Mouse (Mus musculus) heart, embryonic 11.5 days (tissue): ENCODE results near the gene Ttc28. TPM values are rescaled to one million over a fixed set of nuclear protein-coding genes. Genes with fewer than 3 reads are reported as not detected.

Source experiments
- ATAC-seq: fragments of 200-750 bp; cut with Nextera tagmentation; replicated peaks from 2 replicates; pipeline ENCODE4 v1.8.0; 2017; ENCODE audit warnings: moderate library complexity; ENCODE audit not compliant: insufficient number of reproducible peaks, low FRiP score, low TSS enrichment
- H3K27ac ChIP-seq: fragments of 300-500 bp; sonication (generic); 2 replicates; pipeline ENCODE4 v1.5.1; 2014; ENCODE audit warnings: mild to moderate bottlenecking, low read depth, low read length
- H3K27me3 ChIP-seq: fragments of 300-500 bp; sonication (generic); 2 replicates; pipeline ENCODE4 v1.6.1; 2014; ENCODE audit warnings: mild to moderate bottlenecking, low read length, mixed read lengths; ENCODE audit not compliant: control insufficient read depth, insufficient read depth
- H3K36me3 ChIP-seq: fragments of 300-500 bp; sonication (generic); 2 replicates; pipeline ENCODE4 v1.6.1; 2014; ENCODE audit warnings: mild to moderate bottlenecking, low read length, moderate library complexity, mixed read lengths; ENCODE audit not compliant: control insufficient read depth, insufficient read depth
- H3K4me1 ChIP-seq: fragments of 300-500 bp; sonication (generic); 2 replicates; pipeline ENCODE4 v1.6.1; 2014; ENCODE audit warnings: low read length; ENCODE audit not compliant: control insufficient read depth, insufficient read depth
- H3K4me2 ChIP-seq: fragments of 300-500 bp; sonication (generic); 2 replicates; pipeline ENCODE4 v1.6.1; 2014; ENCODE audit warnings: mild to moderate bottlenecking, moderate library complexity
- H3K4me3 ChIP-seq: fragments of 300-500 bp; sonication (generic); 2 replicates; pipeline ENCODE4 v1.5.1; 2014; ENCODE audit warnings: low read depth, low read length
- H3K9ac ChIP-seq: fragments of 300-500 bp; sonication (generic); 2 replicates; pipeline ENCODE4 v1.6.1; 2014; ENCODE audit warnings: mild to moderate bottlenecking, low read depth, low read length, moderate library complexity
- H3K9me3 ChIP-seq: fragments of 300-500 bp; sonication (generic); replicated peaks from 2 replicates; pipeline ENCODE4 v1.6.1; 2016; ENCODE audit warnings: low read length; ENCODE audit not compliant: control insufficient read depth
- WGBS: fragments of 180-500 bp; shearing (Covaris S2); extraction: QIAGEN DNeasy Blood & Tissue Kit; methylation state at CpG from one replicate; pipeline ENCODE4 v1.1.7; 2014; ENCODE audit not compliant: insufficient replicate concordance; 5-methylcytosine and 5-hydroxymethylcytosine counted together
- polyA plus RNA-seq: library from polyadenylated mRNA; unstranded; fragments of >200 nt; fragmentation: Nextera tagmentation; extraction: Ambion mirVana; gene quantifications from 2 replicates; pipeline ENCODE4 v1.2.1, GENCODE M21; 2014

The Ttc28 gene
- polyA plus RNA-seq, 1 experiment from 2014 or later = 8.1 TPM

DNA sequence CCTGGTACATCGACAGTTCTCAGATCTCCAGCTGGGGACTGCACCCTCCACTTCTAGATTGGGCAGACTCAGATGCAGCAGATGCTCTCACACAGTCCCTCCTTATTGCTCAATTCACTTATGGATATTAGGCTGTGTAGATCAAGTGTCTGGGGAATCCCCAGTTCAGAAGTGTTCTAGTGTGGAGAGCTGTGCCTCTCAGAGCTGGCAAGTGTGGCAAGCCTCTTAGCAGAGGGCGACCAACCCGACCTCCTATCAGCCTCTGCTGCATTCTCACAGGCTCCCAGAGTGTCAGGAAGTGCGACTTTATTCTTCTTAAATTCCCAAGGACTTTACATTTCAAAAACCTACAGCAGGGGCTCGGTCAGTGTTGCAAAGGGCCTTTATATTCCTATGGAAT is 217.1 kb downstream of the Ttc28 start:
- 46% methylated on average over 5 of the region's 5 CpGs for WGBS
- Histone ChIP-seq H3K4me2 (no peak overlapping the region), H3K9me3 (no peaks in the 10 kb centered on the region), H3K27me3 (no peaks in the 10 kb centered on the region), H3K27ac (no peak overlapping the region), H3K36me3 (0 out of 2 replicates have a peak, but pooled peaks cover 3% of the 10 kb centered on the region), H3K4me1 (peaks cover 22% of the 10 kb centered on the region), H3K4me3 (no peak overlapping the region), H3K9ac (no peak overlapping the region)
- no peak for ATAC-seq

DNA sequence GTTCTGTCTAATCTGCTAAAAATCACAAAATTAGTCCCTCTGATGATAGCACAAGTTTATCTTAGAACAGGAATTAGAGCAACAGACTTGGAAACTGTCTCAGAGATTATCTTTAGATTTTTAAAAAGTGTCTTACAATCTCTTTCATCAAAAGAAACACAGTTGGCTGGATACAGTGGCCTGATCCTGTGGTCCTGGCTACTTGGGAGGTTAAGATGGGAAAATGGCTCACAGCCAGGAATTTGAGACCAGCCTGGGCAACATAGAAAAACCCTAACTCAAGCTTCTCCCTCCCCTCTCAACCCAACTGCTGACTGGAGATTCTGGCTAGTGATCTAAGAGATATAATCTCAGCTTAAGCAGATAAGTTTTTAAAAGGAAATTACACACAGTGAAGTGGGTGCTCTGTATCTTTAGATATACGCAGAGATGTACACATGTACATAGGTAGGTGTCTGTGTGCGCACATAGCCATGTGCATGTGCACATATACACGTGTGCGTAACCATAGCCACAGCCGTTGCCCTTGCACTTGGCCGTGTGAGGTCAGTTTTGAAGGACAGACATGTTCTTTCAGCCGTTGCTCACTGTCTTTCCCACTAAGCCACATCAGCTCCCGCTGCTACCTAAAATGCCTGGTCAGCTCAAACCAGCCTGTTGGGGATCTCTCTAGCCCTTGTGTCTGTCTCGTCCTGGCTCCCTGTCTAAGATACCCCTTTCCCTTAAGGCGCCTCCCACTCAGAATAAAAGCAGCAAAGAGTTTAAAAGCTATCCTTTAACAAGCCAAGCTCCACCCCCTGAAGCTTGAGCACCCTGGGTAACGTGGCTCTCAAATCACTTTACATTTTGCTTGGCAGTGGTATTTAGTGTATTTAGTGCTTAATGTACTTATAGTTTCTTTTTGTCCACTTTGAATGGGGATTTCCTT is 217.9 kb downstream of the Ttc28 start:
- ATAC-seq = no peak
- Histone ChIP-seq H3K9ac (no peak overlapping the region), H3K27me3 (no peaks in the 10 kb centered on the region), H3K27ac (no peak overlapping the region), H3K4me3 (no peak overlapping the region), H3K4me2 (no peak overlapping the region), H3K4me1 (peaks cover 22% of the 10 kb centered on the region), H3K36me3 (0 out of 2 replicates have a peak, but pooled peaks cover 3% of the 10 kb centered on the region), H3K9me3 (no peaks in the 10 kb centered on the region)
- WGBS = 59% methylated on average over 11 of the region's 11 CpGs

DNA sequence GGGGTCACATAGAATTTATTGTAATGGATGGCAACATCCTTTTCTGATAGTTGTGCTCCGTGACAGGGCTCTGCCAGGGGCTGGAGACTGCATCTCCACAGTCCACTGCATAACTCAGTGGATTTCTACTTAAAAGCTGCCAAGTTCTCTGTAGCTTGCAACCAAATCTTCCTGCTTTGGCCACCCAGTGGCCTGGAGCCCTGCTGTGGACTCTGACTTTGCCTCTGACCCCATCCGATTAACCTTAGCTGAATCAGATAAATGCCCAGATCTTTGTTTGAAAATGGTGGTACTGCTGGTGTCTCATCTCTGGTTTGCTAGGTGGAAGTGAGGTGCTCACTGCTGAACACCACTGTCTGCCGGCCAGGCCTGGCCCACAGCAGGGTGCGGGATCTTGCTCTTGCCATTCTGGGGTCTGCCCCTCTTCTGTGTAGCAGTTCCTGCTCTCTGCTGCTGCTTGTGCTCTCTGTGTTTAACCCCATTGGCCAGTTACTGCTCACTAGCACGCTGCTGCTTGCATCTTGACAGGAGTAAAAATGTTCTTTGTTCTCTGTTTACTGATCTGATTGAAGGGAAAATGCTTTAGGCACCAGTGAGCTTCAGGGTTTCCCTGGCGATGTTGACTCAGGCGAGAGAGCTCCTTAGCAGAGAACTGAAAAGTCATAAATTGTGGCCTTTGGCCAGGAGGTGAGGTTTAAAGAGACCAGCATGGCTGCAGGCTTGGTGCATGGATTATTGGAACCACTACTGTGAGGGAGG is 219.1 kb downstream of the Ttc28 start:
- no peak overlapping the region for H3K27ac ChIP-seq
- no peak for ATAC-seq

DNA sequence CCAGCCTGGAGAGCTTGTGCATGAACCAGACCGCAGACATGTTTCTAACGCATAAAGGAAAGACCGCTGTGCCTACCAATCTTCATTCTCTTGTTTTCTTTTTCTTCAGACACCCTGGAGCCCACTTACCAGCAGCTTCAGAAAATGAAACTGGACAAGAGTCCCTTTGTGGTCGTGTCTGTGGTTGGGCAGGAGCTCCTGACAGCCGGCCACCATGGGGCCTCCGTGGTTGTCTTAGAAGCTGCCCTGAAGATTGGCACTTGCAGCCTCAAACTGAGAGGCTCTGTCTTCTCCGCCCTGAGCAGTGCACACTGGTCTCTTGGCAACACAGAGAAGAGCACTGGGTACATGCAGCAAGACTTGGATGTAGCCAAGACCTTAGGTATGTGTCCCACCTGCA is 221.0 kb downstream of the Ttc28 start:
- H3K27ac ChIP-seq = no peak overlapping the region
- WGBS = 79% methylated on average over 7 of the region's 7 CpGs
- H3K9me3 ChIP-seq = no peaks in the 10 kb centered on the region
- no peak overlapping the region for H3K4me3 ChIP-seq
- no peak overlapping the region for H3K9ac ChIP-seq
- no peaks in the 10 kb centered on the region for H3K36me3 ChIP-seq
- no peak overlapping the region for H3K4me2 ChIP-seq
- H3K4me1 ChIP-seq = peaks cover 22% of the 10 kb centered on the region
- H3K27me3 ChIP-seq = peaks cover 2% of the 10 kb centered on the region; the same call in 1 of the 2 replicates
- no peak for ATAC-seq

More for the DNA sequence above, 219.1 kb downstream of the Ttc28 start:
- 51% methylated on average over 7 of the region's 7 CpGs for WGBS
- 0 out of 2 replicates have a peak, but pooled peaks cover 3% of the 10 kb centered on the region for H3K36me3 ChIP-seq
- H3K9me3 ChIP-seq = no peaks in the 10 kb centered on the region
- H3K4me3 ChIP-seq = no peak overlapping the region
- no peak overlapping the region for H3K9ac ChIP-seq
- H3K27me3 ChIP-seq = no peaks in the 10 kb centered on the region
- peaks cover 22% of the 10 kb centered on the region for H3K4me1 ChIP-seq
- H3K4me2 ChIP-seq = no peak overlapping the region

DNA sequence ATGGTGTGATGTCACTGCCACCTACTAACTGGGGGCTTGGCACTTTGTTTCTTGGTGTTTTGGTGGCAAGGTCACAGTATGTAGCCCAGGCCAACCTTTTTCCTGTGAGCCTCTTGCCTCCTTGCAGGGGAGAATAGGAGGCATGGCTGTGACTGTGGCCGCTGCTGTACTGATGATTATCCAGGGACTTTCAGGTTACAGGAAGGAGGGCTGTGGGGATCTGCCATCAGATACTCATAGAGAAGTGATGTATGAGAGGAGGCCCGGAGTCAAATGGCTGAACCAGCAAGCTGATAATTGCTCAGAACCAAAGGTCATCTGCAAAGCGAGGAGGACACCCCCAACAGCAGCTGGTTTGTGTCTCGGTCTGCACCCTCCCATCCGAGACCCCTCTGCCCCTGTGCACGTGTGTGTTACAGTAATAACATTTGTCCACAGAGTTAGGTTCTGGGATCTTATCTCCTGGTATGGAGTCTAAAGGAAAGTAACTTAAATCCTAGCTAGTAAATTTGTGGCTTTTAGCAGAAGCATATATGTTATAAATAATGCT is 221.9 kb downstream of the Ttc28 start:
- no peak for ATAC-seq
- Histone ChIP-seq H3K36me3 (no peaks in the 10 kb centered on the region), H3K4me1 (peaks cover 22% of the 10 kb centered on the region), H3K9ac (no peak overlapping the region), H3K9me3 (no peaks in the 10 kb centered on the region), H3K4me3 (no peak overlapping the region), H3K4me2 (no peak overlapping the region), H3K27me3 (peaks cover 2% of the 10 kb centered on the region; the same call in 1 of the 2 replicates), H3K27ac (no peak overlapping the region)
- 52% methylated on average over 6 of the region's 6 CpGs for WGBS

DNA sequence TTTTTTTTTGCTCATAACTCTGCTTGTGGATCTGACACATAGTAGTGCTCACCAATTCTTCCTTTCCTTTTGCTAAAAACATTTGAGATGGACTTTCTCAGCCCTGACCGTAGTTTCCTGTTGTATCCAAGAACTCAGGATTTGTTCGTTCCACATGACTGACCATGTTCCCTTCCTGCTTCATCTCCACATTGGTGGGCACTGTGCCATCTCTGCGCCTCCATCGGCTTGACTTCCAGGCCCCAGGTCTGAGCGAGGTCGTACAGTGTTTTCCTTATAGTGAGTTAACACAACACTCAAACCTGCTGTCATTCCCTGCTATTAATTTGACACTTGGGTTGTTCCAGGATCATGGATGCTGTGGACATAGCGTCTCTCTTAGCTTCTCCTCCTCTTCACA is 225.2 kb downstream of the Ttc28 start:
- no peak overlapping the region for H3K27ac ChIP-seq
- no peak overlapping the region for H3K4me3 ChIP-seq
- 80% methylated on average over 7 of the region's 7 CpGs for WGBS
- H3K4me1 ChIP-seq = 0 out of 2 replicates have a peak, but pooled peaks cover 2% of the 10 kb centered on the region
- H3K4me2 ChIP-seq = no peak overlapping the region
- peaks cover 4% of the 10 kb centered on the region; the same call in 1 of the 2 replicates for H3K27me3 ChIP-seq
- H3K9ac ChIP-seq = no peak overlapping the region
- H3K9me3 ChIP-seq = no peaks in the 10 kb centered on the region
- no peak for ATAC-seq
- H3K36me3 ChIP-seq = no peaks in the 10 kb centered on the region

DNA sequence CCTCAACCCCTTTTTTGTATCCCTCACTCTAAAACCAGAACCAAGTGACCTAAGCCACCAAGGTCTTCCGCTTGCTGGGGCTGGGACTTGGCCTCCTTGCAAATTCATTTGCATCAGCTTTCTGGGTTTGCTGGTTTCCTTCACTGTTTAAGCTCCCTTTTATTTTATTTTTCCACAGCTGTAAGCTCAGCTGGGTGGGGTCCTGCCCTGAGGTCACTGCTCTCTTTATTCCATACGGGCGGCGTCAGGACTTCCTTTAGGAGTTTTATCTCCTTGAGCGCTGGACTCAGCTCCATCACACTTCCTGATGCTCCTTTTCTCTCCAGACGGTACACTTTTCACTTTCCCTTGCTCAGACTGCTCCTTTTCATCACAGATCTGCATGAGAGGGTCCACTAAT is 231.8 kb downstream of the Ttc28 start:
- Histone ChIP-seq H3K9me3 (no peaks in the 10 kb centered on the region), H3K27ac (no peak overlapping the region), H3K4me3 (no peak overlapping the region), H3K4me2 (no peak overlapping the region), H3K27me3 (peaks cover 8% of the 10 kb centered on the region; the same call in 1 of the 2 replicates), H3K9ac (no peak overlapping the region), H3K4me1 (peaks cover 17% of the 10 kb centered on the region), H3K36me3 (no peaks in the 10 kb centered on the region)
- ATAC-seq = no peak
- WGBS = 51% methylated on average over 6 of the region's 6 CpGs

DNA sequence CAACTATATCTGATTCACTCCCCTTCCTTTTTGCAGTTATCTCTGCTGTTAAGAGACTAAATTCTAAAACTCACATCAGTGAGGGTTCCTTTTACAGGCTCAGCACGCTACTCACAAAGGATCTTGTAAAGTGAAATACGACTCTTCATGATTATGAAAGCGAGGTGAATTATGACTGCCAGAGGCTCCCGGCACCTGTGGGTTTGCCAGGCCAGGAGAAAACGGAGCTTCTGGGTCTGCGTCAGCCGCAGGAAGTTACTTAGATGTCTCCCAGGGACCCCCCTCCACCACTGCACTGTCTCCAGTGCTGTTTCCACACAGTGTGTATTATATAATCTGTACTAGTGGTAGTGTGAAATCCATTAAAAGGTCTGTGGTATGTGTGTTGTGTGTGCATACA is 233.6 kb downstream of the Ttc28 start:
- Histone ChIP-seq H3K4me1 (peaks cover 17% of the 10 kb centered on the region), H3K9me3 (no peaks in the 10 kb centered on the region), H3K4me2 (no peak overlapping the region), H3K9ac (no peak overlapping the region), H3K4me3 (no peak overlapping the region), H3K36me3 (no peaks in the 10 kb centered on the region), H3K27me3 (peaks cover 15% of the 10 kb centered on the region), H3K27ac (no peak overlapping the region)
- 56% methylated on average over 7 of the region's 7 CpGs for WGBS
- ATAC-seq = no peak
